Mouse (Mus musculus) ES-Bruce4 (cell line): ENCODE measurements around the gene Ssu72.
"Not testable (repeated sequence)": the region's sequence is repeated elsewhere in the genome, so short reads cannot be mapped to it uniquely, and the experiment has no call there.

Source experiments
- CTCF ChIP-seq: IDR thresholded peaks from one replicate; pipeline ENCODE4 v1.8.1; 2011; ENCODE audit warnings: low read depth, low read length
- POLR2A ChIP-seq: IDR thresholded peaks from one replicate; pipeline ENCODE4 v1.8.1; 2011; ENCODE audit warnings: low read length; ENCODE audit not compliant: insufficient read depth

DNA sequence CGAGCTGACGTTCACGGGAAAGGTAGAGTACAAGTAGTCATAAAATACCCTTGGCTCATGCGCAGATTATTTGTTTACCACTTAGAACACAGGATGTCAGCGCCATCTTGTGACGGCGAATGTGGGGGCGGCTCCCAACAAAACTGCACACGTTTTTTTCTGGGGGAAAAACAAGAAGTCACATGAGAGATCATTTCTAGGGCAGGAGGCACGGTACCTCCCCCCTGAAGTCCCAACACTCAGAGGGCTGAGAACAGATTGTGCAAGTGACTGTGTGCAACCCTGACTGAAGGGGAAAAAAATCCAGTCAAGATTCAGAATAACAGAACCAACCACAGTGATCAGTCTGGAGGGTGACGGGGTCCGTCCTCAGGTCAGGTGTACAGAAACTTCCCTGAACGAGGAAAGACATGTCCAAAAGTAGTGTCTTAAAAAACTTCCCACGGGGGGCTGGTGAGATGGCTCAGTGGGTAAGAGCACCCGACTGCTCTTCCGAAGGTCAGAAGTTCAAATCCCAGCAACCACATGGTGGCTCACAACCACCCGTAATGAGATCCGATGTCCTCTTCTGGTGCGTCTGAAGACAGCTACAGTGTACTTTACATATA lies 20.8 kb upstream of the Ssu72 start:
- TF ChIP-seq CTCF, POLR2A: not testable (repeated sequence)
